In the genomic region with DNA sequence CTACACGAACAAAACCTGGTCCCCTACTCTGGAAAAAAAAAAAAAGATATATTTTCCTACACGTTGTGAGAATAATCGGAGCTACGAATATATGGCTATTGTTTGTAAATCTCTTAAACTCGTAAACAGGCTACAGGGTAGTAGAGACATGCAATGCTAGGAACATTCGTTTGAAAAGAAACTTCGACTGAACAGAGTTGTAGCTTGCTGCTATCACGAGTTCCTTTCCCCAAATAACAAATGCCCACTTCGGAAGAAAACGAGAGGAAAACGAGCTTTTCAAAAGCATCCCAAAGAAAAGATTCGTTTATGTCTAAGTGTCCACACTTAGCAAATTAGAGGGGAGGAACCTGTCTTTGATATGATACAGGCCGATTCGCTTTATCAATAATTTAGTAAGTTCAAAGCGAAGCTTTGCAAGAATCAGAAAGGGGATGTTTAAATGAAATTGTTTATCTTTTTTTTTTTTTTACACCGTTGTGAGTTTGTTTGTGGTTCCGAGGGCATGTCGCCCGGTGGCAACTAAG, we compare ENCODE assay signal across 11 mouse cellular contexts. TPM values are rescaled to one million over a fixed set of nuclear protein-coding genes. Genes with fewer than 3 reads are reported as not detected.
DNase-seq lines count a peak whose midpoint lies in the region; ATAC-seq and TF ChIP-seq lines count a peak whose summit lies in the region.
"Had no signal": no experiment of that assay in that cellular context is flagged by ENCODE, and none has a peak within 500 bp of the region (broad histone marks: within the 10 kb centered on the region; RNA-seq: fewer than 3 reads in every experiment).

No protein-coding gene starts in this region.

- no peak for TF ChIP-seq EP300 in heart, postnatal 0 days (IDR thresholded peaks at IDR 0.05; ENCODE audit: low read depth)

- WGBS in heart, postnatal 0 days = 6% methylated on average over 19 of the region's 19 CpGs
- WGBS in embryonic facial prominence, embryonic 13.5 days = 5% methylated on average over 19 of the region's 19 CpGs
- WGBS in hindbrain, embryonic 15.5 days = 7% methylated on average over 19 of the region's 19 CpGs
- 6% methylated on average over 19 of the region's 19 CpGs for WGBS in midbrain, embryonic 16.5 days

- H3K4me3 ChIP-seq in heart, postnatal 0 days (ENCODE audit: low read depth, low read length) = peak overlapping the region; percentile 59; the same call in 1 of the 2 replicates
- peak overlapping the region; percentile 74 for H3K4me3 ChIP-seq in embryonic facial prominence, embryonic 13.5 days
- no peak overlapping the region; the same call in 1 of the 2 replicates for H3K4me3 ChIP-seq in hindbrain, embryonic 15.5 days
- no peak overlapping the region for H3K4me3 ChIP-seq in midbrain, embryonic 16.5 days (ENCODE audit: low read depth, low read length)
- H3K4me3 ChIP-seq: erythroblast, embryonic 14.5 days had no signal

- DNase-seq in heart, postnatal 0 days (ENCODE audit: low spot score) = no peak
- no peak for DNase-seq in heart, postnatal 4 days
- no peak for DNase-seq in right cerebral cortex, adult 2 months (ENCODE audit: low spot score in 2 of 2)
- DNase-seq in gastrocnemius, postnatal 25 days = no peak
- no peak for DNase-seq in cerebellum, postnatal 4 days (ENCODE audit: low spot score in 2 of 2)
- DNase-seq: liver, embryonic 13.5 days had no signal

- no peak for ATAC-seq in heart, postnatal 0 days (ENCODE audit: insufficient read depth, low read depth)
- ATAC-seq in embryonic facial prominence, embryonic 13.5 days (ENCODE audit: insufficient number of reproducible peaks, insufficient read depth, low FRiP score, low TSS enrichment, low read depth) = no peak
- no peak for ATAC-seq in hindbrain, embryonic 15.5 days (ENCODE audit: low FRiP score, low read depth)
- no peak for ATAC-seq in midbrain, embryonic 16.5 days

- no peak for TF ChIP-seq CTCF in heart, postnatal 0 days (IDR thresholded peaks at IDR 0.05; ENCODE audit: low read depth)

- no peak overlapping the region for H3K9ac ChIP-seq in heart, postnatal 0 days (replicated peaks; ENCODE audit: low read depth, low read length)
- peak overlapping the region; percentile 67 for H3K9ac ChIP-seq in embryonic facial prominence, embryonic 13.5 days
- H3K9ac ChIP-seq in hindbrain, embryonic 15.5 days = no peak overlapping the region
- H3K9ac ChIP-seq in midbrain, embryonic 16.5 days (ENCODE audit: low read depth, low read length) = no peak overlapping the region
- H3K9ac ChIP-seq: liver, embryonic 13.5 days had no signal

- H3K4me1 ChIP-seq in heart, postnatal 0 days (ENCODE audit: control insufficient read depth, insufficient read depth) = no peaks in the 10 kb centered on the region
- H3K4me1 ChIP-seq in embryonic facial prominence, embryonic 13.5 days = peaks cover 48% of the 10 kb centered on the region
- H3K4me1 ChIP-seq in hindbrain, embryonic 15.5 days (replicated peaks) = peaks cover 52% of the 10 kb centered on the region
- H3K4me1 ChIP-seq in midbrain, embryonic 16.5 days (ENCODE audit: control insufficient read depth, insufficient read depth, low read length) = peaks cover 31% of the 10 kb centered on the region
- H3K4me1 ChIP-seq: liver, embryonic 13.5 days had no signal

- no peak overlapping the region for H3K27ac ChIP-seq in heart, postnatal 0 days (ENCODE audit: low read depth)
- H3K27ac ChIP-seq in embryonic facial prominence, embryonic 13.5 days = 0 out of 2 replicates have a peak overlapping the region, but pooled peaks have one; percentile 95
- peak overlapping the region; percentile 86; the same call in 1 of the 2 replicates for H3K27ac ChIP-seq in hindbrain, embryonic 15.5 days (replicated peaks)
- no peak overlapping the region for H3K27ac ChIP-seq in midbrain, embryonic 16.5 days (ENCODE audit: low read length)
- H3K27ac ChIP-seq: liver, embryonic 13.5 days had no signal

- H3K27me3 ChIP-seq in heart, postnatal 0 days (ENCODE audit: control insufficient read depth, insufficient read depth, low read length) = peaks cover 97% of the 10 kb centered on the region
- peaks cover 55% of the 10 kb centered on the region for H3K27me3 ChIP-seq in embryonic facial prominence, embryonic 13.5 days
- H3K27me3 ChIP-seq in hindbrain, embryonic 15.5 days = peaks cover 12% of the 10 kb centered on the region; the same call in 1 of the 2 replicates
- H3K27me3 ChIP-seq in midbrain, embryonic 16.5 days (ENCODE audit: control insufficient read depth, insufficient read depth, low read depth, low read length) = peaks cover 9% of the 10 kb centered on the region
- H3K27me3 ChIP-seq: CH12.LX had no signal

- no peaks in the 10 kb centered on the region for H3K9me3 ChIP-seq in heart, postnatal 0 days (replicated peaks; ENCODE audit: control insufficient read depth, low read length)
- no peaks in the 10 kb centered on the region for H3K9me3 ChIP-seq in embryonic facial prominence, embryonic 13.5 days
- H3K9me3 ChIP-seq in hindbrain, embryonic 15.5 days = no peaks in the 10 kb centered on the region
- no peaks in the 10 kb centered on the region for H3K9me3 ChIP-seq in midbrain, embryonic 16.5 days (replicated peaks; ENCODE audit: control insufficient read depth, low read length, poor library complexity, severe bottlenecking)
- H3K9me3 ChIP-seq: liver, embryonic 13.5 days had no signal

- peak overlapping the region; percentile 66 for H3K4me2 ChIP-seq in heart, postnatal 0 days (ENCODE audit: low read depth, low read length)
- H3K4me2 ChIP-seq in embryonic facial prominence, embryonic 13.5 days = peak overlapping the region; percentile 86
- H3K4me2 ChIP-seq in hindbrain, embryonic 15.5 days = peak overlapping the region; percentile 93
- peak overlapping the region; percentile 96 for H3K4me2 ChIP-seq in midbrain, embryonic 16.5 days (ENCODE audit: low read length)

- no peaks in the 10 kb centered on the region for H3K36me3 ChIP-seq in heart, postnatal 0 days (replicated peaks; ENCODE audit: control insufficient read depth, insufficient read depth, low read length)
- H3K36me3 ChIP-seq in embryonic facial prominence, embryonic 13.5 days = no peaks in the 10 kb centered on the region
- H3K36me3 ChIP-seq in hindbrain, embryonic 15.5 days = no peaks in the 10 kb centered on the region
- H3K36me3 ChIP-seq in midbrain, embryonic 16.5 days (ENCODE audit: control insufficient read depth, insufficient read depth, low read length) = no peaks in the 10 kb centered on the region
- H3K36me3 ChIP-seq: liver, embryonic 13.5 days had no signal

RNA-seq across cellular contexts. Expression of gene Sox9, which starts 1.6 kb away (rescaled TPM):
- total RNA-seq in heart, postnatal 0 days (2014; rRNA removed; ENCODE audit: low replicate concordance) = 0.50 and 3.4 TPM in 2 replicates
- polyA plus RNA-seq in heart, postnatal 0 days (2015; fragmentation: Nextera tagmentation; extraction: Ambion mirVana) = 9.5 and 10.5 TPM in 2 replicates
- 10 to 100 TPM; 11.1 to 11.9 TPM for total RNA-seq in heart, postnatal 4 days (2021)
- polyA plus RNA-seq in embryonic facial prominence, embryonic 13.5 days (2015; fragmentation: Nextera tagmentation; extraction: Ambion mirVana) = 108 and 155 TPM in 2 replicates
- 49.8 and 61.4 TPM in 2 replicates for polyA plus RNA-seq in hindbrain, embryonic 15.5 days (2015; fragmentation: Nextera tagmentation; extraction: Ambion mirVana)
- polyA plus RNA-seq in midbrain, embryonic 16.5 days (2015; fragmentation: Nextera tagmentation; extraction: Ambion mirVana) = 42.4 and 45.9 TPM in 2 replicates
- total RNA-seq in gastrocnemius, postnatal 25 days (2021) = 1 to 10 TPM; 1.4 to 2.3 TPM
- total RNA-seq: CH12.LX had no signal
- polyA plus RNA-seq: erythroblast, embryonic 14.5 days had no signal

Comparison
In these comparisons a context has a peak if more than half of its experiments do, and no peak if none do; other contexts are left out.
1. H3K27ac ChIP-seq: peak in embryonic facial prominence, embryonic 13.5 days (single experiment) and hindbrain, embryonic 15.5 days (single experiment); none in heart, postnatal 0 days (single experiment) and midbrain, embryonic 16.5 days (single experiment).
2. H3K4me3 ChIP-seq: peak in heart, postnatal 0 days (single experiment) and embryonic facial prominence, embryonic 13.5 days (single experiment); none in hindbrain, embryonic 15.5 days (single experiment) and midbrain, embryonic 16.5 days (single experiment).
3. Peak in every context shown above with its lines, with median percentiles within 50 percentile points of each other: H3K4me2 ChIP-seq.